Mouse (Mus musculus) adrenal gland, postnatal 14 days (tissue): ENCODE results near the gene Olfr464. TPM values are rescaled to one million over a fixed set of nuclear protein-coding genes. Genes with fewer than 3 reads are reported as not detected.

Experiments
- DNase-seq: peaks from one replicate; pipeline ENCODE4 v3.0.0; 2021; ENCODE audit warnings: mixed read lengths
- total RNA-seq: library from RNA; stranded (reverse); gene quantifications from 2 replicates; pipeline ENCODE4 v1.2.3, GENCODE M21; 2021

The Olfr464 gene
- total RNA-seq, 1 experiment from 2014 or later = not detected

DNA sequence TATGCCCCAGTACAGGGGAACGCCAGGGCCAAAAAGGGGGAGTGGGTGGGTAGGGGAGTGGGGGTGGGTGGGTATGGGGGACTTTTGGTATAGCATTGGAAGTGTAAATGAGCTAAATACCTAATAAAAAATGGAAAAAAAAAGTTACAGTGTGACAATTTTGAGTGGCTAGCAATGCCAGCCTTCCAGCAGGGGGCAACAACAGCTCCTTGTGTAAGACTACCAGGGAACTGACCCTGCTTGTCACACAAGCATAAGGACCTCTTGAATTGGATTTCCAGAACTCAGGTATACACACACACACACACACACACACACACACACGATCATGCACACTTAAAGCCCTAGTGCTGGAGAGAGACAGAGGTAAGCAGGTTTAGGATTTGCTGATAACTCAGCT lies 53.9 kb downstream of the Olfr464 start:
- peak; percentile 43 for DNase-seq

Other genes starting within 250 kb of the Olfr464 start
- gene Supt4a, start 183.4 kb downstream of the Olfr464 start, total RNA-seq = 56.5 and 74.2 TPM in 2 replicates
- gene Tspoap1, start 160.4 kb downstream of the Olfr464 start, total RNA-seq = 2.8 and 3.9 TPM in 2 replicates
- 0.64 and 1.4 TPM in 2 replicates for gene Mpo, start 127.4 kb downstream of the Olfr464 start, total RNA-seq
- gene Lpo, start 92.7 kb downstream of the Olfr464 start, total RNA-seq = not detected in 2 replicates
- 9.5 and 14.3 TPM in 2 replicates for gene Mks1, start 67.8 kb downstream of the Olfr464 start, total RNA-seq
- gene Epx, start 45.4 kb downstream of the Olfr464 start, total RNA-seq = 0.63 TPM in 1 of 2 replicates, not detected in the other
- not detected in 2 replicates for gene Olfr462, start 28.7 kb downstream of the Olfr464 start, total RNA-seq
- not detected in 2 replicates for gene Olfr463, start 23.6 kb downstream of the Olfr464 start, total RNA-seq
- gene Dynll2, start 66.6 kb upstream of the Olfr464 start, total RNA-seq = 154 and 174 TPM in 2 replicates
- gene Srsf1, start 126.4 kb upstream of the Olfr464 start, total RNA-seq = 245 and 260 TPM in 2 replicates
- gene Vezf1, start 147.3 kb upstream of the Olfr464 start, total RNA-seq = 39.8 and 42.4 TPM in 2 replicates
- 37.9 and 41.9 TPM in 2 replicates for gene Cuedc1, start 177.1 kb upstream of the Olfr464 start, total RNA-seq